Mouse (Mus musculus): ENCODE results near the gene Gm10563. TPM values are rescaled to one million over a fixed set of nuclear protein-coding genes. Genes with fewer than 3 reads are reported as not detected.

The Gm10563 gene
- polyA plus RNA-seq, 1 experiment from 2014 or later: not detected

GRCm38 (mm10) chr4:155668689-155669597, 23.7 kb upstream of the Gm10563 start, which contains the start of gene Mib2:
TSS of gene Mib2 (minus strand) at chr4:155669198.
- Histone ChIP-seq H3K9ac (peak within 1 kb of the TSS; percentile 90), H3K36me3 (peaks cover 18% of the 10 kb centered on the region), H3K4me2 (peak within 1 kb of the TSS; percentile 87), H3K4me3 (peak within 1 kb of the TSS; percentile 81), H3K27ac (peak within 1 kb of the TSS; percentile 87), H3K27me3 (0 out of 2 replicates have a peak, but pooled peaks cover 6% of the 10 kb centered on the region), H3K9me3 (no peaks in the 10 kb centered on the region), H3K4me1 (replicated peaks) (peaks cover 18% of the 10 kb centered on the region)
- WGBS: 1% methylated on average over 73 of the region's 73 CpGs
- peak; percentile 99 for ATAC-seq (ENCODE audit: low FRiP score)

DNA sequence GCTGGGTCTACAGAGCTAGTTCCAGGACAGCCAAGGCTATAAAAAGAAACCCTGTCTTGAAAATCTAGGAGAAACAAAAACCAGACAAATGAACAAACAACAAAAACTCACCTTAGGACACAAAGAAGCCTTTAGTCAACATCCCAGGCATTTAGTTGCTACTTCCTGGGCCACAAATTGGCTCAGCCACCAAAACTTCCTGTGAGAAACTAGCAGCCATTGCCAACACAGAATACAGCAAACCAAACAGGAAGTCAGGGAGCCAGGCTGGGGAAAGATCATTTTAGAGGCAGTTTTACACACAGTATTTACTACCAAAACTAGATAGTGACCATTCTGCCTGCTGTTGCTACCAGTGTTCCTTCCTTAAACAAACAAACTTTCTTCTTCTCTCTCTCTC, 21.7 kb upstream of the Gm10563 start:
- H3K27me3 ChIP-seq: 0 out of 2 replicates have a peak, but pooled peaks cover 5% of the 10 kb centered on the region
- H3K36me3 ChIP-seq: peaks cover 31% of the 10 kb centered on the region
- H3K4me2 ChIP-seq: no peak overlapping the region
- no peaks in the 10 kb centered on the region for H3K9me3 ChIP-seq
- no peak overlapping the region for H3K4me3 ChIP-seq
- ATAC-seq (ENCODE audit: low FRiP score): no peak
- H3K27ac ChIP-seq: no peak overlapping the region
- H3K4me1 ChIP-seq (replicated peaks): peaks cover 18% of the 10 kb centered on the region
- no peak overlapping the region for H3K9ac ChIP-seq

DNA sequence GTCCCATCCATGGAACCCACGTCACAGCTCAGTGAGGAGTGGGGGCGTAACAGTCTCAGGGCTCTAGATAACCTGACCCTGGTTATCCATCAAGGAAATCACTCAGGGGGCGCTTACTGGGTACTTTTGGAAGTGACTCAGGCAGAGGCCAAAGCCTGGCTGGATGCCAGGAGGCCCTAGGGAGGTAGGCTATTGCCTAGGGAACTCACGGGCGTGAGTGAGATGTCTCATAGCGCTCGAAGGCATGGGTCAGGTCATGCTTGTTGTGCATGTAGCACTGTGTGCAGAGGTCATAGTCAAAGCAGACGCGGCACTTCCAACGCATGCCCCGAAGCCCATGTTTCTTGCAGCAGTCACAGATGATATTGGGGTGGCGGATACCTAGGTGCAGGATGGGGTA, 15.4 kb upstream of the Gm10563 start:
- Histone ChIP-seq H3K9ac (no peak overlapping the region), H3K36me3 (peaks cover 85% of the 10 kb centered on the region), H3K27me3 (peaks cover 15% of the 10 kb centered on the region), H3K27ac (no peak overlapping the region; the same call in 1 of the 2 replicates), H3K4me2 (no peak overlapping the region), H3K9me3 (no peaks in the 10 kb centered on the region), H3K4me1 (replicated peaks) (no peaks in the 10 kb centered on the region), H3K4me3 (no peak overlapping the region)
- ATAC-seq (ENCODE audit: low FRiP score): no peak
- WGBS: 86% methylated on average over 12 of the region's 12 CpGs

DNA sequence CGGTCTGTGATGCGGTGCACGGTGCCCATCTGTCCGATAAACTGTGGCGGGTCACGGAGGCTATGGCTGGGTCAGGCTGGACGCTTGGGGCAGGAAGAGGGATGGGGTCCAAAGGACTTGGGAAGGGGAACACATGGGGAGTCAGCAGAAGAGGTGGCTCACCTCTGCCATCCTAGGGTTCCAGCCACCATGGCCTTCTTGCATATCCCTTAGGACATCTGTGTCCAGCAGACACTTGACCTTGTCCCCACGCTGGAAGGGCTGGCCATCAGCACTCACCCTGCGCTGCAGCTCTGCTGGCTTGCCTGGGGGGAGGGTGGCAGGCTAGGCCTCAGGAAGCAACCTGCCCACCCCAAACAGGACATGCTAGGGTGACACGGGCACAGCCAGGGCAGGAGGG, 13.8 kb upstream of the Gm10563 start:
- peaks cover 32% of the 10 kb centered on the region for H3K27me3 ChIP-seq
- no peak overlapping the region for H3K4me2 ChIP-seq
- H3K9me3 ChIP-seq: no peaks in the 10 kb centered on the region
- H3K4me1 ChIP-seq (replicated peaks): peaks cover 16% of the 10 kb centered on the region
- ATAC-seq (ENCODE audit: low FRiP score): no peak
- H3K27ac ChIP-seq: no peak overlapping the region
- H3K9ac ChIP-seq: no peak overlapping the region
- no peak overlapping the region for H3K4me3 ChIP-seq
- peaks cover 76% of the 10 kb centered on the region for H3K36me3 ChIP-seq
- 93% methylated on average over 10 of the region's 10 CpGs for WGBS

GRCm38 (mm10) chr4:155656214-155656751, 11.1 kb upstream of the Gm10563 start:
- Histone ChIP-seq H3K27me3 (peaks cover 59% of the 10 kb centered on the region), H3K36me3 (peaks cover 69% of the 10 kb centered on the region)

GRCm38 (mm10) chr4:155654456-155655298, 9.5 kb upstream of the Gm10563 start:
- Histone ChIP-seq H3K27ac (no peak overlapping the region), H3K9me3 (no peaks in the 10 kb centered on the region), H3K9ac (peak overlapping the region; percentile 63), H3K27me3 (peaks cover 73% of the 10 kb centered on the region), H3K4me1 (replicated peaks) (peaks cover 34% of the 10 kb centered on the region), H3K36me3 (peaks cover 71% of the 10 kb centered on the region), H3K4me3 (peak overlapping the region; percentile 35), H3K4me2 (peak overlapping the region; percentile 66)
- peak; percentile 48 for ATAC-seq (ENCODE audit: low FRiP score)
- WGBS: 3% methylated on average over 52 of the region's 52 CpGs

More at GRCm38 (mm10) chr4:155656214-155656751, 11.1 kb upstream of the Gm10563 start:
- H3K4me2 ChIP-seq: no peak overlapping the region
- peaks cover 34% of the 10 kb centered on the region for H3K4me1 ChIP-seq (replicated peaks)
- H3K9ac ChIP-seq: no peak overlapping the region
- no peak for ATAC-seq (ENCODE audit: low FRiP score)
- no peak overlapping the region for H3K4me3 ChIP-seq
- WGBS: 92% methylated on average over 13 of the region's 13 CpGs
- H3K27ac ChIP-seq: no peak overlapping the region
- no peaks in the 10 kb centered on the region for H3K9me3 ChIP-seq

DNA sequence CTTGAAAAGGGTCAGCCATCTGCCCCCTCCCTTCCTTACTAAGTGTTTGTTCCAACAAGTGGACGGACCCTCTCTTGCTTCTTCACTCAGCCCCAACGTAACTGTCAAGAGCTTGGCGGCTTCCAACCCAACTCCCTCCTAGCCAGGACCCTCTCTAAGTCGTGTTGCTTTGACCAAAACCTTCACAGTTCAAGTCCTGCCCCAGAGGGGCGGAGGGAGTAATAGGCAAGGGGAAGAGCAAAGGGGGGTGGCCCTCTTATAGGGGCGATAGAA, 8.9 kb upstream of the Gm10563 start:
- 3% methylated on average over 6 of the region's 6 CpGs for WGBS
- Histone ChIP-seq H3K9ac (peak overlapping the region; percentile 71; the same call in 1 of the 2 replicates), H3K27me3 (peaks cover 73% of the 10 kb centered on the region), H3K4me2 (peak overlapping the region; percentile 66), H3K27ac (no peak overlapping the region), H3K36me3 (peaks cover 71% of the 10 kb centered on the region), H3K4me3 (peak overlapping the region; percentile 35), H3K4me1 (replicated peaks) (peaks cover 34% of the 10 kb centered on the region), H3K9me3 (no peaks in the 10 kb centered on the region)
- no peak for ATAC-seq (ENCODE audit: low FRiP score)

DNA sequence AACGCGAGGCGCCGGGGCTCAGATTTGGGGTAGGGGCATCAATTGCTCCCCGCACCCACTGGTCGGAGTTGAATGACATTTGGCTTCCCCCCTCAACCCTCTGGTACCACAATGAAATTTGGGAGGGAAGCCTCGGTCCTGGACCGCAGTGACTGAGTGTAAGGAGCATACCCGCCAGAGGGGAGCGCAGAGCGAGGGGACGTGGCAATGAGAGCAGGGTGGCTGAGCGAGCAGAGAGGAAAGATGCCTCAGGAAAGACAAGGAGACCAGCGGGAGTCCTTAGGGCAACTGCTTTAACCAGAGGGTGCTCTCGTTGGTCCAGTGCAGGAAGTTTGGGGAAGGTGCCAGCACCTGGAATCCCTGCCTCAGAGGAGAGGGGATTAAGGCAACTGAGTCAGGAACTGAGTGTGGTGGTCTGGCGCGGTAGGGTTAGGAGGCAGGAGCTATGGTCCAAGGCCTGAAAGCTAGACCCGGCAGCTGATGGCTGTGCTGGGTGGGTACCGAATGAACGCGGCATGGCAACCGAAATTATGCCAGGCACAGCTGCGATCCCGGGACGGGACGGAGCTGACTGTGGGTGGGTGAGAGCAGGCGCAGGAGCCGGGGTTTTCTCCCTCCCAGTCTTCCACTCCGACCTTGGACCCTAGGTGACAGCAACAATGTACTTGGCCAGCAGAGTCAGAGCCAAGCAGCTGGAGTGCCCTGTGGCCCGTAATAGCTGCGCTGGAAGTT, 8.4 kb upstream of the Gm10563 start:
- peaks cover 34% of the 10 kb centered on the region for H3K4me1 ChIP-seq (replicated peaks)
- 2% methylated on average over 31 of the region's 31 CpGs for WGBS
- H3K9me3 ChIP-seq: no peaks in the 10 kb centered on the region
- peaks cover 73% of the 10 kb centered on the region for H3K27me3 ChIP-seq
- ATAC-seq (ENCODE audit: low FRiP score): no peak
- peak overlapping the region; percentile 35 for H3K4me3 ChIP-seq
- no peak overlapping the region for H3K27ac ChIP-seq
- peak overlapping the region; percentile 71 for H3K9ac ChIP-seq
- H3K4me2 ChIP-seq: peak overlapping the region; percentile 66
- peaks cover 71% of the 10 kb centered on the region for H3K36me3 ChIP-seq

- peak within 1 kb of the TSS; percentile 35 for H3K4me3 ChIP-seq
- H3K4me1 ChIP-seq (replicated peaks): peaks cover 34% of the 10 kb centered on the region
- WGBS: under 1% methylated on average over 33 of the region's 33 CpGs
- peak within 1 kb of the TSS; percentile 66 for H3K4me2 ChIP-seq
- H3K9me3 ChIP-seq: no peaks in the 10 kb centered on the region
- H3K9ac ChIP-seq: peak within 1 kb of the TSS; percentile 71
- peaks cover 71% of the 10 kb centered on the region for H3K36me3 ChIP-seq
- H3K27me3 ChIP-seq: peaks cover 73% of the 10 kb centered on the region
- H3K27ac ChIP-seq: no peak within 1 kb of the TSS
- peak; percentile 41; the same call in 1 of the 2 replicates for ATAC-seq (ENCODE audit: low FRiP score)
Observed at GRCm38 (mm10) chr4:155653086-155653450, 7.9 kb upstream of the Gm10563 start, which contains the start of gene Mmp23. TSS of gene Mmp23 (minus strand) at chr4:155653384.

DNA sequence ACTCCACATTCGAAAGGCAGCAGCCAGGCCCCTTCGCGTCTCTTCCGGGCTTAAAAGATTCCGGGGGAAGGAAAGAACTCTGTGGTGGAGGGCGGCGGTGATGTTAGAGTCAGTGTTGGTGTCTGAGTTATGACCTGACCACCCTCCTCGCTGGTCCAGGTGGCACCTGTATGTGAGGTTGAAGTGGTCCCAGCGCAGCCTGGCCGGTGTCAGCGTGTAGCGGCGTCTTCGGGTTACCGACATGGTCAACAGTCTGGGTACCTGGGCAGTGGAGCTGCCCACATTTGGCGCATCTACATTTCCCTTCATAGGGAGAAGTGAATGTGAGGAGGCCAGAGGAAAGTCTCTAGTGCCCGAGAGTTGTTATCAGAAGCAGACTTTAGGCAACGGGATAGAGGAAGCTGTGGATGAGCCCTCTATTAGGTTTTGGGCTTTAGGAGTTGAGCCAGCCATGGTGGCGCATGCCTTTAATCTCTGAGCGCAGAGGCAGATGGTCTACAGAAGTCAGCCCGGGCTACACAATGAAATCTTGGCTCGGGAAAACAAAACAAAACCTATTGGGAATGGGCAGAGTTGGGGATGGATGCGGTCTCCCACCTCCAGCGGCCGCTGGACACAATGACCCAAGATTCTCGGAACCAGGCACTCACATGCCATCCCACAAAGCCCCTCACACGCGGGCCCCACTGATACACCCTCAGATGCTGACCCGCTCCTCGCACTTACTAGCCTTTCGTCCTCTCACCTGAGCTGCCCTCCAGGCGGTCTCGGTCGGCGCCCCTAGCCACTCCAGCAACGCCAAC, 7.3 kb upstream of the Gm10563 start:
- WGBS: 24% methylated on average over 36 of the region's 36 CpGs
- no peak for ATAC-seq (ENCODE audit: low FRiP score)
- peak overlapping the region; percentile 66 for H3K4me2 ChIP-seq
- peak overlapping the region; percentile 71 for H3K9ac ChIP-seq
- H3K27me3 ChIP-seq: peaks cover 73% of the 10 kb centered on the region
- no peaks in the 10 kb centered on the region for H3K9me3 ChIP-seq
- no peak overlapping the region for H3K27ac ChIP-seq
- H3K4me3 ChIP-seq: peak overlapping the region; percentile 35
- peaks cover 72% of the 10 kb centered on the region for H3K36me3 ChIP-seq
- peaks cover 34% of the 10 kb centered on the region for H3K4me1 ChIP-seq (replicated peaks)
